Comparison of ENCODE assay signal across 12 mouse cellular contexts in the genomic region with DNA sequence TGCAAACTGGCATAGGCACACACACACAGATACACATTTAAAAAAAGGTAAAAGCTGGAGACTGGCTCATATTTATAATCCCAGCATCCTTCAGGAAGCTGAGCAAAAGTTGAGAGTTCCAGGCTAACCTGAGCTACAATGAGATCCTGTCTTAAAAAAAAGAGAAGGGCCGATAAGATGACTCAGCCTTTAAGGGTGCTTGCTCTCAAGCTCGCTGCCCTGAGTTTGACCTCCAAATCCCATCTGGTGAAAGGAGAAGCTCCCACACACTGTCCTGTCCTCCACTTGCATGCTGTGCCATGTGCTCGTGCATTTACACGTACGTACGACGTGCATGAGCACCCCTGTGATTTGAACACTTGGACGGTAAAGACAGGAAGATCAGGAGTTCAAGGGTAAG. TPM values are rescaled to one million over a fixed set of nuclear protein-coding genes. Genes with fewer than 3 reads are reported as not detected.
"Had no signal": no experiment of that assay in that cellular context is flagged by ENCODE, and none has a peak within 500 bp of the region (broad histone marks: within the 10 kb centered on the region; RNA-seq: fewer than 3 reads in every experiment).

No protein-coding gene starts in this region.

- DNase-seq: kidney, adult 8-10 months; kidney, postnatal 25 days; lung, embryonic 14.5 days; lung, postnatal 10 days; right cerebral cortex, adult 18-20 months; right cerebral cortex, postnatal 25 days; thymus, postnatal 36 days had no signal

- H3K27ac ChIP-seq: left cerebral cortex, adult 2 months; limb, embryonic 15.5 days; midbrain, embryonic 12.5 days had no signal

- ATAC-seq: midbrain, embryonic 16.5 days had no signal

- H3K9me3 ChIP-seq: limb, embryonic 15.5 days; midbrain, embryonic 12.5 days had no signal

- H3K9ac ChIP-seq: limb, embryonic 15.5 days; midbrain, embryonic 12.5 days had no signal

RNA-seq across cellular contexts. Expression of a gene that starts 5.8 kb away (rescaled TPM):
- total RNA-seq: left cerebral cortex, postnatal 14 days had no signal
